Mouse (Mus musculus): ENCODE results near the gene Nat8f1. TPM values are rescaled to one million over a fixed set of nuclear protein-coding genes. Genes with fewer than 3 reads are reported as not detected.
"Not testable (repeated sequence)": the region's sequence is repeated elsewhere in the genome, so short reads cannot be mapped to it uniquely, and the experiment has no call there.

Nat8f1 gene
- total and polyA plus RNA-seq, 3 experiments, result 0.50 to 4.7 (median 1.4) TPM

DNA sequence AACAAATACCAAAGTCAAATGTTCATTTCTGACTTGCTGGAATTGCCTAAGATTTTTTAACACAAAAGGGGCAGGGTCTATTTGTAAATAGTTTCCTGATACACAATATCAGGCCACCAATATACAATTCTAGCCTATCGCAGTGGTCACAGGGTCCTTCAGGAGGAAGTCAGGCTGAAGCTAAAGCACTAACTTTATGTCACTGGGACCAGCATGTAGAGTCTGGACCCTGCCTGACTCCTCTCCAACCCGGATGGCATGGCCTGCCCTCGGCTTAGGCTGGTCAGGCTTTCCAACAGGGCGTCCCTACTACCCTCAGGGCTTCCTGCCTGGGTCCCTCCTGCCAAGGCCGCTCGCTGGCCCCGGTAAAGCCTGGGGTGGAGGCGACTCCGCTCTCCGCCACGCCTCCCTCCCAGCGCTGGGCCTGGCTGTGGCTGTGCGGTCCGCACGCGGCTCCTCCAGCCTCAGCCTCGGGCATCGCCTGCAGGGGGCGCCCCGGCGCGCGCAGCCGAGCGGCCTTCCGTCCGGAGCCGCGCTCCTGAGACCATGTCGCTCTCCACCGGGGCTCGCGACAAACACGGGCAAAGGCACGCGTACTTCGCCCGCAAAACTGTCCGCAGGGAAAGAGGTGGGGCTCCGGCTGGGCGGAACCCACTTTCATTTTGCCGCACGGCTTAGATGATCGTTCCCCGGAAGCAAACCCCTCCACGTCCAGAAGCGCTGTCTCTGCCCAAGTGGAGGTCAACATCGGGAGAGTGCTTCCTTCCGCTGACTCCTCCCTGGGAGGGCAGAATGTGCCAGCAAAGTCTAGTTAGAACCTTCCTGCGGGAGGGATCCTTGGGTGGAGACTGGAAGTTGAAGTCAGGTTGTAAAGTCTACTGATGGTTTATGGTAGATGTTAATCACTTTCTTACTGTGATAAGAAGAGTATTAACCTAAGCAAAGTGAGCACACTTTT, 21.3 kb upstream of the Nat8f1 start:
- H3K27me3 ChIP-seq (replicated peaks); H3K9me3 ChIP-seq (replicated peaks; ENCODE audit: low read length); dilution Hi-C loops (cut with MboI; ENCODE audit: extremely low pct_ligation_motif_present, extremely low pct_unique_long_range_greater_than_20kb, low sequenced_read_pairs); H3K79me2 ChIP-seq (replicated peaks; ENCODE audit: control insufficient read depth, extremely low read depth, insufficient read depth, poor library complexity, severe bottlenecking); H3K4me1 ChIP-seq (ENCODE audit: control insufficient read depth in 1 of 2, insufficient read depth in 2 of 2): not testable (repeated sequence)
- Histone ChIP-seq H3K27ac (ENCODE audit: insufficient read depth, low read depth) (peak overlapping the region; percentile 45), H3K4me3 (replicated peaks in 1 of 3; ENCODE audit: low read depth in 2 of 3, low read length in 2 of 3, poor library complexity in 1 of 3) (peak overlapping the region; percentile 49 to 60 (median 52)), H3K4me2 (ENCODE audit: insufficient read depth, low read depth, poor library complexity, severe bottlenecking) (peak overlapping the region; percentile 39; the same call in 1 of the 2 replicates), H3K9ac (ENCODE audit: insufficient read depth, low read depth) (peak overlapping the region; percentile 82), H3K36me3 (replicated peaks in 1 of 2; ENCODE audit: control insufficient read depth in 1 of 2, insufficient read depth in 1 of 2, low read length in 1 of 2) (peaks cover 5 to 30% of the 10 kb centered on the region in 2 experiments)
- TF ChIP-seq BHLHE40 (IDR thresholded peaks at IDR 0.05; ENCODE audit: low read depth, low read length), result peak; percentile 79
- TF ChIP-seq TBP (conservative IDR thresholded peaks at IDR 0.05; ENCODE audit: low read depth, low read length), result peak; percentile 32; the same call in 1 of the 2 replicates
- TF ChIP-seq MXI1 (IDR thresholded peaks at IDR 0.05; ENCODE audit: low read depth, low read length), result peak; percentile 60; the same call in 1 of the 2 replicates
- peak; percentile 71 for TF ChIP-seq HCFC1 (IDR thresholded peaks at IDR 0.05; ENCODE audit: low read depth, low read length)
- peak in 1 of 2 experiments; percentile 58; a peak in 2 of 4 replicates for TF ChIP-seq CTCF (conservative IDR thresholded peaks at IDR 0.05 in 1 of 2, IDR thresholded peaks at IDR 0.05 in 1 of 2; ENCODE audit: low read depth in 2 of 2, low read length in 2 of 2)
- 0 out of 2 replicates have a peak, but pooled peaks have one; percentile 39 for TF ChIP-seq POLR2A (IDR thresholded peaks at IDR 0.05; ENCODE audit: low read depth, low read length)
- peak; percentile 19; the same call in 1 of the 2 replicates for TF ChIP-seq NRF1 (IDR thresholded peaks at IDR 0.05; ENCODE audit: low read depth, low read length)
- TF ChIP-seq MAX (IDR thresholded peaks at IDR 0.05; ENCODE audit: low read length), result peak; percentile 33; the same call in 1 of the 2 replicates
- peak; percentile 15; the same call in 1 of the 2 replicates for TF ChIP-seq SMC3 (IDR thresholded peaks at IDR 0.05; ENCODE audit: low read depth, low read length)
- TF ChIP-seq TCF12 (IDR thresholded peaks at IDR 0.05; ENCODE audit: low read depth, low read length), result peak; percentile 32; the same call in 1 of the 2 replicates
- TF ChIP-seq UBTF (IDR thresholded peaks at IDR 0.05; ENCODE audit: low read depth, low read length), result peak; percentile 86
- in situ Hi-C loops (cut with MboI; ENCODE audit: low pct_ligation_motif_present, low pct_unique_long_range_greater_than_20kb, low sequenced_read_pairs), result loop anchor here (5.0 kb wide), 1 partner anchor 71 kb away; no protein-coding TSS in a partner anchor
- peak; percentile 57 for DNase-seq (ENCODE audit: extremely low read depth)

DNA sequence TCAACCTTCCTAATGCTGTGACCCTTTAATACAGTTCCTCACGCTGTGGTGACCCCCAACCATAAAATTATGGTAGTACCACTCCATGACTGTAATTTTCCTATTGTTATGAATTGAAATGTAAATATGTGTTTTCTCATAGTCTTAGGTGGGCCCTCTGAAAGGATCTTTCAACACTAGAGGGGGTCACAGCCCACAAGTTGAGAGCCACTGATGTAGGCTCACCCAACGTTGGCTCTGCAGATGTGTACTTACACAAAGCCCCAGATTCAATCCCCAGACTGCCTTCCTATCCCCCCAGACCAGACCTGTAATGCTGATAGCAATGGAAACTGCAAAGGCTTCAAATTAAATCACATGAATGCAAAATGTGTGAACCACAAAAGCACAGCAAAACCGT, 20.2 kb upstream of the Nat8f1 start:
- Histone ChIP-seq H3K9ac (ENCODE audit: insufficient read depth, low read depth) (no peak overlapping the region), H3K4me1 (ENCODE audit: control insufficient read depth in 1 of 2, insufficient read depth in 2 of 2) (peaks cover 0 to 4% of the 10 kb centered on the region in 2 experiments; a peak in 2 of 4 replicates), H3K79me2 (replicated peaks; ENCODE audit: control insufficient read depth, extremely low read depth, insufficient read depth, poor library complexity, severe bottlenecking) (no peaks in the 10 kb centered on the region), H3K9me3 (replicated peaks; ENCODE audit: low read length) (no peaks in the 10 kb centered on the region), H3K4me3 (replicated peaks in 1 of 3; ENCODE audit: low read depth in 2 of 3, low read length in 2 of 3, poor library complexity in 1 of 3) (no peak overlapping the region), H3K4me2 (ENCODE audit: insufficient read depth, low read depth, poor library complexity, severe bottlenecking) (no peak overlapping the region), H3K27ac (ENCODE audit: insufficient read depth, low read depth) (no peak overlapping the region), H3K27me3 (replicated peaks) (no peaks in the 10 kb centered on the region), H3K36me3 (replicated peaks in 1 of 2; ENCODE audit: control insufficient read depth in 1 of 2, insufficient read depth in 1 of 2, low read length in 1 of 2) (peaks cover 2 to 31% of the 10 kb centered on the region in 2 experiments)
- no peak for DNase-seq (ENCODE audit: extremely low read depth)
- in situ Hi-C loops (cut with MboI; ENCODE audit: low pct_ligation_motif_present, low pct_unique_long_range_greater_than_20kb, low sequenced_read_pairs) (loop anchor here (5.0 kb wide), 1 partner anchor 72 kb away; no protein-coding TSS in a partner anchor), dilution Hi-C loops (cut with MboI; ENCODE audit: extremely low pct_ligation_motif_present, extremely low pct_unique_long_range_greater_than_20kb, low sequenced_read_pairs) (no loop called here)
- TF ChIP-seq UBTF (IDR thresholded peaks at IDR 0.05; ENCODE audit: low read depth, low read length) (no peak), ETS1 (conservative IDR thresholded peaks at IDR 0.05; ENCODE audit: low read depth, low read length) (no peak), CHD1 (IDR thresholded peaks at IDR 0.05; ENCODE audit: low read depth, low read length) (no peak), SMC3 (IDR thresholded peaks at IDR 0.05; ENCODE audit: low read depth, low read length) (peak; percentile 11), CTCF (conservative IDR thresholded peaks at IDR 0.05 in 1 of 2, IDR thresholded peaks at IDR 0.05 in 1 of 2; ENCODE audit: low read depth in 2 of 2, low read length in 2 of 2) (peak in 1 of 2 experiments; percentile 51; a peak in 2 of 4 replicates), ZMIZ1 (IDR thresholded peaks at IDR 0.05; ENCODE audit: low read depth, low read length) (no peak), RAD21 (IDR thresholded peaks at IDR 0.05; ENCODE audit: low read depth, low read length) (peak; percentile 48)
